Mouse (Mus musculus) ovary, adult 10 weeks (tissue): Measurements from ENCODE around the gene Mrpl20. TPM values are rescaled to one million over a fixed set of nuclear protein-coding genes. Genes with fewer than 3 reads are reported as not detected.

Experiments
- polyA plus RNA-seq: library from polyadenylated mRNA; stranded (reverse); fragments of 350-450 nt; fragmentation: Illumina TruSeq; extraction: RNeasy Lipid Tissue Mini Kit (QIAGEN cat#74804); gene quantifications from one replicate; pipeline ENCODE4 v1.2.3, GENCODE M21; 2014

The Mrpl20 gene
- polyA plus RNA-seq, result 34.3 TPM

DNA sequence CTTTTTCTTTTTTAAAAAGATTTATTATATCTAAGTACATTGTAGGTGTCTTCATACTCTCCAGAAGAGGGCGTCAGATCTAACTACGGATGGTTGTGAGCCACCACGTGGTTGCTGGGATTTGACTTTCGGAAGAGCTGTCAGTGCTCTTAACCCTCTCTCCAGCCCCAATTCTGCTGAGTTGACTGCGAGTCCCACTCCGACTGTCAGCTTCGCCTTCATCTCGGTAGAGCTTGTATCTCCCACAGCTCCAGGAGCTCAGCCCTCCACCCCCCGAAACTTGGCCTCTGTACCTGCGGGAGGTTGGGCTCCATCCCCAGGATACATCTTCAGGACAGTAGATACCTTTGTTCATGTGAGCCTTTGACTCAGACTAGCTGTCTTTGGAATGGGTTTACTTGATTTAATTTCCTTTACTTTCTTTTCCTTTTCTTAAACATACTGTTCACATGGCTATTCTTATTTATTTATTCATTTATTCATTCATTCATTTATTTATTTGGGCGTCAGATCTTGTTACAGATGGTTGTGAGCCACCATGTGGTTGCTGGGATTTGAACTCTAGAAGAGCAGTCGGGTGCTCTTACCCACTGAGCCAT lies at the start of gene Mrpl20:
Gene Mrpl20, plus strand, starts transcription at position 138 of the 599 bp plus-strand sequence.

DNA sequence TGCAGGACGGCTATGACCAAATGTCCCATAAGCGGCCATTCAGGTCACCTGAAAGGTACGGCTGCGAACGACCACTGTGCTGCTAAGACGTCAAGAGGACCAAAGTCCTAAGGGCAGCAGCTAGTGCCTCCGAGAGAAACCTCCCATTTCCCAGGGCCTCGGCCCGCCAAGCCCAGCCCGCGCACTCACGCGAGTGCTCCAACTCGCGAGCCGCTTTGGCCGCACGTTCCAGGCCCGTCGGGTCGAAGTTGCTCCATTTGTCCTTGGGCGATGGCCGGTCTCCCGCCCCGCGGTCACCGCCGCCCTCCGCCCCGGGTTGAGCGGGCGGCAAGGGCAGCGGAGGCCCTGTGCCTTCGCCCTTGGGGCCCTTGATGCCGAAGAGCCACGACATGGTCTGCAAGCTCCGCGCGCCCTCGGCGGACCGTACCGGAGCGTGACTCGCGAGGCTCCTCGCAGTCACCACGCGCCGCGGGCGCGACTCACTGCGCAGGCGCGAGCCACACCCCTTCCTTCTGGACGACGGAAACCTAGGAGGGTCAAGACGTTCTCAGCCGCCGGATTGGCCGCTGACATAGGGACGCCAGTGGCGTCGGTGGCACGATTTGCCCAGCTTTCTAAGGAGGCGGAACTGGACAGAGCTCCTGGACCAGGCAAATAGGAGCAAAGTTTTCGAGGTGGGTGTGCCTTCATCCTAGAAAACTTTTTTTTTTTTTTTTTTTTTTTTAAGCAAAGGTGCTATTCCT lies 41.9 kb upstream of the Mrpl20 start, which contains the start of gene Atad3a:
Gene Atad3a, minus strand, starts transcription at position 481 of the 743 bp plus-strand sequence.

GRCm38 (mm10) chr4:155774280-155774754 lies 28.4 kb upstream of the Mrpl20 start, which contains the start of gene Vwa1:
Gene Vwa1, minus strand, starts transcription at chr4:155774698.

DNA sequence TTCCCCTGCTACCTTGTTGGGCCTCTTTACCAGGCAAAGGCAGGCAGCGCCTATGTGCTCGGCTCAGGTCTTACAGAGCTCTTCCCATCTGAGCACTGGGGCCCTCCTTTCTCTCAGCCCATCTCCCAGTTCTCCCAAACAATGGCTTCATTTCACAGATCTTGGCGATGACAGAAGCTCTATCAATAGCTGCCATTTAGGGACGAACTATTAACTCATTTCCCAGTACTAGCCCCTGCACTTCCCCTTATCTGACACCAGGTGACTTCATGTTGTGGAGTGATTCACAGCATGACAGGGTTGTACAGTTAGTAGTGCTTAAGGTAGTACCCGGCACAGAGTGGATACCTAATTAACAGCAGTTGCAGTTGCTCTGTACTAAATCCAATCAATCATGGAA lies 16.9 kb upstream of the Mrpl20 start, which contains the start of gene Tmem88b:
Gene Tmem88b, minus strand, starts transcription at position 56 of the 400 bp plus-strand sequence.

GRCm38 (mm10) chr4:155790021-155790489 lies 12.6 kb upstream of the Mrpl20 start, which contains the start of gene Ankrd65:
Gene Ankrd65, plus strand, starts transcription at chr4:155790439.

GRCm38 (mm10) chr4:155811929-155812664 lies 9.4 kb downstream of the Mrpl20 start, which contains the start of gene Ccnl2:
Gene Ccnl2, plus strand, starts transcription at chr4:155812489.

GRCm38 (mm10) chr4:155831205-155831766 lies 28.6 kb downstream of the Mrpl20 start, which contains the start of gene Aurkaip1:
Gene Aurkaip1, plus strand, starts transcription at chr4:155831272.

DNA sequence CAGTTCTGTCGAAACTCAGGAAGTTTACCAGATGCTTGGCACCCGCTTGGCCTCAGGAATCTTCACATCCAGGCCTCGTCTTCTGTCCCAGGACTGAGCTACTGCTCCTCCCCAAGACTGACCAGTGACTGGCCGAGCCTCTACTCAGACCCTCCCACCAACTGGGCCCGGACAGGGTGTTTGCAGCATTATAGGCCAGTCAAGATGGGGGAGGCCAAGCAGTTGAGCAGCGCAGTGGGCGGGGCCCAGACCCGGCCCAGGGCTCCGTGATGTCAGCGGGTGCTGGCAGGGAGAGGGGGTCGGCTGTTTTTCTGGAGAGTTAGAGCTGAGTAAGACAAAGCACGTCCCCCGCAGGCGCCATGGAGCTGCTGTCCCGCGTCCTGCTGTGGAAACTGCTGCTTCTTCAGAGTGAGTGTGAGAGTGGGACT lies 36.8 kb downstream of the Mrpl20 start, which contains the start of gene Mxra8:
Gene Mxra8, plus strand, starts transcription at position 198 of the 428 bp plus-strand sequence.

GRCm38 (mm10) chr4:155846871-155847578 lies 44.3 kb downstream of the Mrpl20 start, which contains the start of gene Dvl1:
Gene Dvl1, plus strand, starts transcription at chr4:155847402.

Other genes starting within 250 kb of the Mrpl20 start
- gene Nadk, start 240.5 kb upstream of the Mrpl20 start, polyA plus RNA-seq, result 50.3 TPM
- gene Slc35e2, start 201.5 kb upstream of the Mrpl20 start, polyA plus RNA-seq, result 23.0 TPM
- 76.8 TPM for gene Cdk11b, start 178.0 kb upstream of the Mrpl20 start, polyA plus RNA-seq
- not detected for gene Gm10563, start 157.5 kb upstream of the Mrpl20 start, polyA plus RNA-seq
- gene Mmp23, start 149.5 kb upstream of the Mrpl20 start, polyA plus RNA-seq, result 2.3 TPM
- gene Mib2, start 133.7 kb upstream of the Mrpl20 start, polyA plus RNA-seq, result 2.0 TPM
- gene Fndc10, start 108.5 kb upstream of the Mrpl20 start, polyA plus RNA-seq, result 0.29 TPM
- 75.1 TPM for gene Ssu72, start 98.1 kb upstream of the Mrpl20 start, polyA plus RNA-seq
- not detected for gene Tmem240, start 68.1 kb upstream of the Mrpl20 start, polyA plus RNA-seq
- gene Atad3a, start 41.8 kb upstream of the Mrpl20 start, polyA plus RNA-seq, result 5.5 TPM
- gene Vwa1, start 28.2 kb upstream of the Mrpl20 start, polyA plus RNA-seq, result 1.6 TPM
- 0.77 TPM for gene Tmem88b, start 17.0 kb upstream of the Mrpl20 start, polyA plus RNA-seq
- gene Ankrd65, start 12.4 kb upstream of the Mrpl20 start, polyA plus RNA-seq, result not detected
- gene Ccnl2, start 9.6 kb downstream of the Mrpl20 start, polyA plus RNA-seq, result 39.8 TPM
- gene Aurkaip1, start 28.4 kb downstream of the Mrpl20 start, polyA plus RNA-seq, result 3.9 TPM
- gene Mxra8, start 36.8 kb downstream of the Mrpl20 start, polyA plus RNA-seq, result 108 TPM
- 0.94 TPM for gene Dvl1, start 44.5 kb downstream of the Mrpl20 start, polyA plus RNA-seq
- gene Tas1r3, start 60.5 kb downstream of the Mrpl20 start, polyA plus RNA-seq, result not detected
- 3.6 TPM for gene Cptp, start 66.6 kb downstream of the Mrpl20 start, polyA plus RNA-seq
- 2.1 TPM for gene Ints11, start 66.7 kb downstream of the Mrpl20 start, polyA plus RNA-seq
- 0.77 TPM for gene Pusl1, start 88.9 kb downstream of the Mrpl20 start, polyA plus RNA-seq
- gene Acap3, start 88.9 kb downstream of the Mrpl20 start, polyA plus RNA-seq, result 0.48 TPM
- gene Ube2j2, start 141.0 kb downstream of the Mrpl20 start, polyA plus RNA-seq, result 88.7 TPM
- 6.4 TPM for gene C1qtnf12, start 159.4 kb downstream of the Mrpl20 start, polyA plus RNA-seq
- gene B3galt6, start 189.8 kb downstream of the Mrpl20 start, polyA plus RNA-seq, result 12.3 TPM
- 181 TPM for gene Sdf4, start 190.0 kb downstream of the Mrpl20 start, polyA plus RNA-seq
- gene Tnfrsf4, start 211.0 kb downstream of the Mrpl20 start, polyA plus RNA-seq, result not detected
- gene Tnfrsf18, start 223.3 kb downstream of the Mrpl20 start, polyA plus RNA-seq, result not detected